Mouse (Mus musculus) kidney, postnatal 0 days (tissue): ENCODE results near the gene Aldh1a3. TPM values are rescaled to one million over a fixed set of nuclear protein-coding genes. Genes with fewer than 3 reads are reported as not detected.
A peak's percentile ranks its signal among the peaks of the same experiment; 100 is the strongest.

Experiments
- ATAC-seq: fragments of 200-750 bp; cut with Nextera tagmentation; replicated peaks from 2 replicates; pipeline ENCODE4 v1.8.0; 2017; ENCODE audit warnings: low read depth, moderate number of reproducible peaks, moderate TSS enrichment, moderate library complexity; ENCODE audit not compliant: low FRiP score
- DNase-seq: peaks from one replicate; pipeline ENCODE4 v3.0.0-alpha.2; 2016; ENCODE audit warnings: low spot score
- H3K27ac ChIP-seq: fragments of 300-500 bp; sonication (generic); 2 replicates; pipeline ENCODE4 v1.5.1; 2014; ENCODE audit warnings: mild to moderate bottlenecking
- H3K27me3 ChIP-seq: fragments of 300-500 bp; sonication (generic); 2 replicates; pipeline ENCODE4 v1.6.1; 2014; ENCODE audit warnings: low read length, mixed read lengths; ENCODE audit not compliant: insufficient read depth
- H3K36me3 ChIP-seq: fragments of 300-500 bp; sonication (generic); 2 replicates; pipeline ENCODE4 v1.6.1; 2014; ENCODE audit warnings: low read length, mixed read lengths; ENCODE audit not compliant: insufficient read depth
- H3K4me1 ChIP-seq: fragments of 300-500 bp; sonication (generic); replicated peaks from 2 replicates; pipeline ENCODE4 v1.6.1; 2014; ENCODE audit warnings: antibody characterized with exemption, low read length, mixed read lengths; ENCODE audit not compliant: insufficient read depth
- H3K4me2 ChIP-seq: fragments of 300-500 bp; sonication (generic); 2 replicates; pipeline ENCODE4 v1.6.1; 2014; ENCODE audit warnings: mild to moderate bottlenecking, low read length, moderate library complexity, mixed read lengths
- H3K4me3 ChIP-seq: fragments of 300-500 bp; sonication (generic); replicated peaks from 2 replicates; pipeline ENCODE4 v1.5.1; 2014; ENCODE audit warnings: low read depth, low read length
- H3K9ac ChIP-seq: fragments of 300-500 bp; sonication (generic); 2 replicates; pipeline ENCODE4 v1.6.1; 2014; ENCODE audit warnings: low read depth, low read length
- H3K9me3 ChIP-seq: fragments of 300-500 bp; sonication (generic); replicated peaks from 2 replicates; pipeline ENCODE4 v1.6.1; 2016; ENCODE audit warnings: low read length, inconsistent platforms, mixed read lengths
- CTCF ChIP-seq: IDR thresholded peaks from 2 replicates; pipeline ENCODE4 v1.5.1; 2016; ENCODE audit warnings: antibody characterized with exemption, low read depth, mild to moderate bottlenecking, moderate library complexity
- WGBS: fragments of 180-500 bp; shearing (Covaris S2); extraction: QIAGEN DNeasy Blood & Tissue Kit; methylation state at CpG from one replicate; pipeline ENCODE4 v1.1.7; 2014; 5-methylcytosine and 5-hydroxymethylcytosine counted together
- polyA plus RNA-seq: library from polyadenylated mRNA; unstranded; fragments of >200 nt; fragmentation: Nextera tagmentation; extraction: Ambion mirVana; gene quantifications from 2 replicates; pipeline ENCODE4 v1.2.1, GENCODE M21; 2015

Gene Aldh1a3
- polyA plus RNA-seq, 1 experiment from 2014 or later, result 47.0 TPM

GRCm38 (mm10) chr7:66355791-66356522 is 71.4 kb downstream of the Aldh1a3 start:
- H3K4me1 ChIP-seq, result no peaks in the 10 kb centered on the region
- no peak overlapping the region for H3K9ac ChIP-seq
- no peaks in the 10 kb centered on the region; the same call in 1 of the 2 replicates for H3K9me3 ChIP-seq
- TF ChIP-seq CTCF, result no peak
- H3K27me3 ChIP-seq, result no peaks in the 10 kb centered on the region
- 89% methylated on average over 8 of the region's 8 CpGs for WGBS
- DNase-seq (no peak), ATAC-seq (no peak)
- H3K4me3 ChIP-seq, result no peak overlapping the region
- no peak overlapping the region for H3K27ac ChIP-seq
- no peak overlapping the region for H3K4me2 ChIP-seq
- H3K36me3 ChIP-seq, result no peaks in the 10 kb centered on the region

DNA sequence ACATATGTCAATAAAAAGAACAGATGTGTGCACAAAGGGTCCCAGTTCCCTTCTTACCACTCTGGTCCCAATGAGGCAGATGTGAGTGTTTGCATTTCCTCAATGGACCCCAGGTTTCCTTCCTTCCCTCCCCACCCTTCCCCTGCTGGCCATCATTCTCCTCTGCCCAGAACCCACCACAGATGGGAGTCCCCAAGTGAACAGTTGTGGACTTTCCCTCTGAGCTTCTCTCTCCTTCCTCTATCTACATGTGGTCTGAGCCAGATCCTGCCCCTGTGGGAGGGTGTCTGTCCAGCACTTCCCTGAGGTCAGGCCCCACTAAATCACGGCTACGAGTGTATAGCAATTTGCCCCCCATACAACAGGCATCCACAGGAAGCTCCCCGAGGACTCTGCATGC is 72.4 kb downstream of the Aldh1a3 start:
- Histone ChIP-seq H3K4me2 (no peak overlapping the region), H3K36me3 (no peaks in the 10 kb centered on the region), H3K9me3 (no peaks in the 10 kb centered on the region), H3K27me3 (no peaks in the 10 kb centered on the region), H3K4me1 (no peaks in the 10 kb centered on the region), H3K27ac (no peak overlapping the region), H3K4me3 (no peak overlapping the region), H3K9ac (no peak overlapping the region)
- no peak for TF ChIP-seq CTCF
- DNase-seq (no peak), ATAC-seq (no peak)
- WGBS, result 35% methylated on average over 3 of the region's 3 CpGs

- Histone ChIP-seq H3K4me1 (no peaks in the 10 kb centered on the region), H3K4me3 (no peak overlapping the region), H3K9ac (no peak overlapping the region), H3K9me3 (no peaks in the 10 kb centered on the region), H3K4me2 (no peak overlapping the region), H3K36me3 (no peaks in the 10 kb centered on the region), H3K27ac (no peak overlapping the region), H3K27me3 (no peaks in the 10 kb centered on the region)
- TF ChIP-seq CTCF, result no peak
- DNase-seq (no peak), ATAC-seq (no peak)
- WGBS, result 83% methylated on average over 4 of the region's 4 CpGs
Observed at GRCm38 (mm10) chr7:66351074-66351473, 76.2 kb downstream of the Aldh1a3 start.

GRCm38 (mm10) chr7:66349670-66350069 is 77.6 kb downstream of the Aldh1a3 start:
- WGBS, result 40% methylated on average over 11 of the region's 11 CpGs
- no peak for TF ChIP-seq CTCF
- no peak overlapping the region for H3K27ac ChIP-seq
- no peaks in the 10 kb centered on the region for H3K9me3 ChIP-seq
- no peak for DNase-seq
- no peaks in the 10 kb centered on the region for H3K27me3 ChIP-seq
- no peak overlapping the region for H3K4me3 ChIP-seq
- no peaks in the 10 kb centered on the region for H3K36me3 ChIP-seq
- no peaks in the 10 kb centered on the region for H3K4me1 ChIP-seq
- ATAC-seq, result no peak
- H3K9ac ChIP-seq, result no peak overlapping the region
- H3K4me2 ChIP-seq, result no peak overlapping the region

DNA sequence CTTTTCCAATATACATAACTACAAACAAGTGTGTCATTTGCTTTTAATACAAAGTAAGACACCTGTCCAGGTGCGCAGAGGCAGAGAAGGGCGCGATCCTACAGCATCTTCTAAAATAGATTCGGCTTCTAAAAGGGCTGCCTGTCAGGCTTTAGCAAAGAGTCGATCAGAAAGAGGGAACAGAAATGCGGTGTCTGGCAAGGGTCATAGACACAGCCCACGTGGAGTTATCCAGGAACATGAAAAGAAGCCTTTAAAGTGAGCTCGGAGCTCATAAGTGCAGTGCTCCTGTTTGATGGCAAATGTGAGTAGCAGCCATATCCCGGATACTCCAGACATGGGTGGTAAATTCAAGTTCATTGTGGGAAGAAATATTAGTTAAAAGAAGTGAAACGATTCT is 78.7 kb downstream of the Aldh1a3 start:
- no peaks in the 10 kb centered on the region for H3K9me3 ChIP-seq
- H3K4me2 ChIP-seq, result no peak overlapping the region
- no peak for DNase-seq
- no peak overlapping the region for H3K4me3 ChIP-seq
- H3K9ac ChIP-seq, result no peak overlapping the region
- no peak overlapping the region for H3K27ac ChIP-seq
- no peaks in the 10 kb centered on the region for H3K4me1 ChIP-seq
- ATAC-seq, result no peak
- WGBS, result 78% methylated on average over 10 of the region's 10 CpGs
- H3K36me3 ChIP-seq, result no peaks in the 10 kb centered on the region
- no peaks in the 10 kb centered on the region for H3K27me3 ChIP-seq
- no peak for TF ChIP-seq CTCF

- no peak for TF ChIP-seq CTCF
- Histone ChIP-seq H3K4me3 (no peak overlapping the region), H3K27me3 (no peaks in the 10 kb centered on the region), H3K9me3 (no peaks in the 10 kb centered on the region), H3K4me1 (no peaks in the 10 kb centered on the region), H3K9ac (no peak overlapping the region), H3K4me2 (no peak overlapping the region), H3K27ac (no peak overlapping the region), H3K36me3 (no peaks in the 10 kb centered on the region)
- WGBS, result 44% methylated on average over 9 of the region's 9 CpGs
- ATAC-seq (peak; percentile 69), DNase-seq (peak; percentile 49)
Observed at GRCm38 (mm10) chr7:66346959-66347663, 80.2 kb downstream of the Aldh1a3 start.
